Comparison of ENCODE assay signal across 8 mouse cellular contexts in genomic region chr6:95117614-95118541, GRCm38 (mm10). TPM values are rescaled to one million over a fixed set of nuclear protein-coding genes. Genes with fewer than 3 reads are reported as not detected.
DNase-seq lines count a peak whose midpoint lies in the region; ATAC-seq and TF ChIP-seq lines count a peak whose summit lies in the region.

No protein-coding gene starts in this region.

- peak overlapping the region; percentile 93 for H3K4me3 ChIP-seq in ES-Bruce4 (ENCODE audit: low read depth, low read length)
- H3K4me3 ChIP-seq in forebrain, embryonic 13.5 days = peak overlapping the region; percentile 85
- peak overlapping the region; percentile 79 for H3K4me3 ChIP-seq in liver, postnatal 0 days (ENCODE audit: low read depth, low read length)
- H3K4me3 ChIP-seq in neural tube, embryonic 14.5 days (ENCODE audit: low read depth, low read length) = peak overlapping the region; percentile 77

- no peaks in the 10 kb centered on the region for H3K9me3 ChIP-seq in ES-Bruce4 (replicated peaks; ENCODE audit: control insufficient read depth, insufficient read depth, low read length, poor library complexity, severe bottlenecking)
- no peaks in the 10 kb centered on the region for H3K9me3 ChIP-seq in forebrain, embryonic 13.5 days (replicated peaks)
- no peaks in the 10 kb centered on the region for H3K9me3 ChIP-seq in liver, postnatal 0 days (ENCODE audit: low read length)
- no peaks in the 10 kb centered on the region for H3K9me3 ChIP-seq in neural tube, embryonic 14.5 days (ENCODE audit: control insufficient read depth, low read length)

- H3K27ac ChIP-seq in ES-Bruce4 (ENCODE audit: insufficient read depth, low read length) = no peak overlapping the region
- H3K27ac ChIP-seq in forebrain, embryonic 13.5 days = peak overlapping the region; percentile 83
- peak overlapping the region; percentile 9; the same call in 1 of the 2 replicates for H3K27ac ChIP-seq in liver, postnatal 0 days (ENCODE audit: low read depth)
- H3K27ac ChIP-seq in neural tube, embryonic 14.5 days (ENCODE audit: low read depth, low read length) = peak overlapping the region; percentile 90

- no peak for TF ChIP-seq EP300 in ES-Bruce4 (IDR thresholded peaks at IDR 0.05; ENCODE audit: insufficient read depth, low read depth, low read length)
- TF ChIP-seq EP300 in liver, postnatal 0 days (IDR thresholded peaks at IDR 0.05; ENCODE audit: low read depth) = no peak

- peak; percentile 94 to 95 for DNase-seq in heart, postnatal 10 days
- DNase-seq in large intestine, adult 2 months (ENCODE audit: low read depth, low spot score) = peak; percentile 93
- DNase-seq in liver, postnatal 0 days = peak; percentile 95
- peak; percentile 87 for DNase-seq in testis, postnatal 10 days (ENCODE audit: low spot score)

- no peak for TF ChIP-seq CTCF in ES-Bruce4 (IDR thresholded peaks at IDR 0.05; ENCODE audit: low read depth, low read length)
- TF ChIP-seq CTCF in liver, postnatal 0 days (IDR thresholded peaks at IDR 0.05; ENCODE audit: low read depth) = peak; percentile 41

- peaks cover 11% of the 10 kb centered on the region for H3K36me3 ChIP-seq in ES-Bruce4 (ENCODE audit: control insufficient read depth, insufficient read depth, low read length, poor library complexity, severe bottlenecking)
- peaks cover 16% of the 10 kb centered on the region for H3K36me3 ChIP-seq in forebrain, embryonic 13.5 days (ENCODE audit: poor library complexity, severe bottlenecking)
- H3K36me3 ChIP-seq in liver, postnatal 0 days (replicated peaks; ENCODE audit: insufficient read depth, low read length) = no peaks in the 10 kb centered on the region
- H3K36me3 ChIP-seq in neural tube, embryonic 14.5 days (ENCODE audit: control insufficient read depth, insufficient read depth, low read length) = no peaks in the 10 kb centered on the region

- ATAC-seq in cerebellum, adult (ENCODE audit: insufficient number of reproducible peaks, low FRiP score, low TSS enrichment) = peak; percentile 99
- ATAC-seq in forebrain, embryonic 13.5 days = peak; percentile 100
- ATAC-seq in liver, postnatal 0 days = peak; percentile 99
- ATAC-seq in neural tube, embryonic 14.5 days (ENCODE audit: low read depth) = peak; percentile 100

- intact Hi-C loops in heart, postnatal 10 days (cut with DNase I) = loop anchor here (10.0 kb wide), 1 partner anchor 597 kb away; the partner anchor contains the start of gene Suclg2

- peak overlapping the region; percentile 99 for H3K9ac ChIP-seq in ES-Bruce4 (ENCODE audit: low read depth, poor library complexity, severe bottlenecking)
- peak overlapping the region; percentile 86 for H3K9ac ChIP-seq in forebrain, embryonic 13.5 days
- H3K9ac ChIP-seq in liver, postnatal 0 days (replicated peaks) = peak overlapping the region; percentile 65
- peak overlapping the region; percentile 84 for H3K9ac ChIP-seq in neural tube, embryonic 14.5 days (replicated peaks; ENCODE audit: low read depth, low read length)

- TF ChIP-seq POLR2A in ES-Bruce4 (IDR thresholded peaks at IDR 0.05; ENCODE audit: insufficient read depth, low read length) = no peak

- under 1% methylated on average over 94 of the region's 103 CpGs for WGBS in forebrain, embryonic 13.5 days
- WGBS in large intestine, adult 2 months = under 1% methylated on average over 102 of the region's 103 CpGs
- WGBS in liver, postnatal 0 days (ENCODE audit: insufficient replicate concordance) = under 1% methylated on average over 92 of the region's 103 CpGs
- WGBS in neural tube, embryonic 14.5 days = under 1% methylated on average over 75 of the region's 103 CpGs

- H3K4me2 ChIP-seq in forebrain, embryonic 13.5 days = peak overlapping the region; percentile 76
- H3K4me2 ChIP-seq in liver, postnatal 0 days (ENCODE audit: low read depth, low read length) = peak overlapping the region; percentile 78
- peak overlapping the region; percentile 63 for H3K4me2 ChIP-seq in neural tube, embryonic 14.5 days (ENCODE audit: low read depth, low read length)

- no peaks in the 10 kb centered on the region for H3K4me1 ChIP-seq in ES-Bruce4 (ENCODE audit: control insufficient read depth, insufficient read depth, low read length)
- H3K4me1 ChIP-seq in forebrain, embryonic 13.5 days = peaks cover 23% of the 10 kb centered on the region
- peaks cover 5% of the 10 kb centered on the region; the same call in 1 of the 2 replicates for H3K4me1 ChIP-seq in liver, postnatal 0 days (ENCODE audit: insufficient read depth)
- no peaks in the 10 kb centered on the region for H3K4me1 ChIP-seq in neural tube, embryonic 14.5 days (ENCODE audit: control insufficient read depth, insufficient read depth, low read length)

- no peaks in the 10 kb centered on the region for H3K27me3 ChIP-seq in ES-Bruce4 (ENCODE audit: control insufficient read depth, insufficient read depth, low read length, poor library complexity, severe bottlenecking)
- H3K27me3 ChIP-seq in forebrain, embryonic 13.5 days = no peaks in the 10 kb centered on the region
- H3K27me3 ChIP-seq in liver, postnatal 0 days (ENCODE audit: insufficient read depth, low read length) = no peaks in the 10 kb centered on the region
- H3K27me3 ChIP-seq in neural tube, embryonic 14.5 days (ENCODE audit: control insufficient read depth, insufficient read depth, low read length) = no peaks in the 10 kb centered on the region

RNA-seq across cellular contexts. Expression of gene Kbtbd8, which starts 0.8 kb away (rescaled TPM):
- polyA plus RNA-seq in ES-Bruce4 (2011; ENCODE audit: insufficient read depth, insufficient read length, low read depth, missing spikeins) = 25.1 and 26.6 TPM in 2 replicates
- polyA plus RNA-seq in forebrain, embryonic 13.5 days (2015; fragmentation: Nextera tagmentation; extraction: Ambion mirVana) = 5.8 and 6.4 TPM in 2 replicates
- total RNA-seq in heart, postnatal 10 days (2021) = under 1 TPM; 0.26 to 0.37 TPM
- 0.88 and 0.92 TPM in 2 replicates for polyA plus RNA-seq in large intestine, adult 2 months (2012; rRNA removed)
- 1.1 and 1.2 TPM in 2 replicates for polyA plus RNA-seq in liver, postnatal 0 days (2015; fragmentation: Nextera tagmentation; extraction: Ambion mirVana)
- polyA plus RNA-seq in neural tube, embryonic 14.5 days (2014; fragmentation: Nextera tagmentation; extraction: Ambion mirVana) = 5.8 and 6.7 TPM in 2 replicates
